Mouse (Mus musculus): Measurements from ENCODE around the gene Ndufc1. TPM values are rescaled to one million over a fixed set of nuclear protein-coding genes. Genes with fewer than 3 reads are reported as not detected.
"Not testable (repeated sequence)": the region's sequence is repeated elsewhere in the genome, so short reads cannot be mapped to it uniquely, and the experiment has no call there.

Ndufc1 gene
- polyA plus RNA-seq, 1 experiment from 2014 or later: 835 TPM

- no peak for DNase-seq (ENCODE audit: low spot score)
Observed at GRCm38 (mm10) chr3:51371826-51372225, 37.0 kb downstream of the Ndufc1 start.

- DNase-seq (ENCODE audit: low spot score): no peak
Observed at GRCm38 (mm10) chr3:51368011-51368410, 40.8 kb downstream of the Ndufc1 start.

- no peak for DNase-seq (ENCODE audit: low spot score)
Observed at GRCm38 (mm10) chr3:51366926-51367325, 41.9 kb downstream of the Ndufc1 start.

DNA sequence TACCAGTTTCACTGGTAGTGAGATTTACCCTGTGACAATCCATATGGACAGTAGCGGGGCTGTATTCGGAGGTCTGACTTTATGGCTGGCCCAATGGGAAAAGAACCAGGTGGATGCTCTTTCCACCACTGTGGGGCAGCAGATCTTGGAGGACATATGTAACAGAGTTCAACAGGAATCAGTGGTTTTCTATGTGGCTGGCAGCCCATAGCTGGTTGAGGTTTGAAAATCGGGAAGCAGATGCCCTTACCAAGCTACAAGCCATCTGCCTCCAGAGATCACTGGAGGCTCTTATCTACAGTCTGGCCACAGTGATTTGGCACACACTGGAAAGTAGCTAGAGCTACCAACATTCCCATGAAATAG lies 43.3 kb downstream of the Ndufc1 start:
- DNase-seq (ENCODE audit: low spot score): no peak

- DNase-seq (ENCODE audit: low spot score): peak; percentile 86
Observed at GRCm38 (mm10) chr3:51364703-51365516, 43.9 kb downstream of the Ndufc1 start.

GRCm38 (mm10) chr3:51361066-51361465 lies 47.7 kb downstream of the Ndufc1 start:
- no peak for DNase-seq (ENCODE audit: low spot score)

DNA sequence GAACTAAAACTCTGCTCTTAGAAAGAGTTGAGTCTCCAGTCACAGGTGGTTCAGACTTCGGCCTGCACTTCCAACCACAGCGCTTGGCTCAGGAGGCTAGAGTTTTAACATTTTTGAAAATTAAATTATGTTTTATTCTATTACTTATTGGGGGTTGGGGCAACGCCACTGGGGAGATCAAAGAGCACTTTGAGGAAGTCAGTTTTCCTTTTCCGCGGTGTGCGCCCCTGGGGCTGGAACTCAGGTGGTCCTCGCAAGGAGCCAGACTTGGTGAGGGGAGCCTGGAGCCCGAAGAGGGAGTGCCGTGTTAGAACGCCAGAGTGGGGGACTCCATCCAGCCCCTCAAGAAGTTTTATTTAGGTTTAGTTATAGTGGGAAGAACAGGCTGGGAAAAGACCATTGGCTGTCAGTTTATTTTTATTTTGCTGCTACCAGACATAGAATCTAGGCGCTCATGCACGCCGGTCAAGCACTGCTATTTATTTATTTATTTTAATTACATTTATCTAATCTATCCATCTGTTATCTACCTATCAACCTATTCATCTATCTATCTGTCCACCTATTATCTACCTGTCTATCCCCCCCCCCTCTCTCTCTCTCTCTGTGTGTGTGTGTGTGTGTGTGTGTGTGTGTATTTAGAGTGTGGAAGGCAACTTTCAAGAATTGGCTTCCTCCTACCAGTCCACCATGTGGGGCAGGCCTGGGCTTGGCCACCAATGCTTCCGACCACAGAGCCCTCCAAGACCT lies 49.1 kb downstream of the Ndufc1 start:
- no peak for DNase-seq (ENCODE audit: low spot score)

- DNase-seq (ENCODE audit: low spot score): peak; percentile 92
Observed at GRCm38 (mm10) chr3:51358660-51359557, 49.9 kb downstream of the Ndufc1 start.

DNA sequence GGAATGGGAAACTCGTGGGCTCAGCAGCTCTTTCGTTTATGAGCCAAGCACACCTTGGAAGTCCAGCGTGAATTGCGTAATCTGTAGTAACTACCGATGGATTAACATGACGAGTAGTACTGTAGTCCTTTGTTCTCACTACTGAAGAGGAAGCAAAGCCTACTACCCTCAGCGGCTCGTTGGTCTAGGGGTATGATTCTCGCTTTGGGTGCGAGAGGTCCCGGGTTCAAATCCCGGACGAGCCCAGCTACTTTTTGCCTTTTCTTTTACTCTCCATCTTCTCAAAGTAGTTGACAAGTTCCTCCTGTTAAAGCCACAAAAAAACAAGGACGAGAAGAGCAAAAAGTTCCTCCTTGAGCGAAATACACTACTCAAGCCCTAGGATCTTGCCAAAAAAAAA lies 50.6 kb downstream of the Ndufc1 start:
- peak; percentile 86 for DNase-seq (ENCODE audit: low spot score)

DNA sequence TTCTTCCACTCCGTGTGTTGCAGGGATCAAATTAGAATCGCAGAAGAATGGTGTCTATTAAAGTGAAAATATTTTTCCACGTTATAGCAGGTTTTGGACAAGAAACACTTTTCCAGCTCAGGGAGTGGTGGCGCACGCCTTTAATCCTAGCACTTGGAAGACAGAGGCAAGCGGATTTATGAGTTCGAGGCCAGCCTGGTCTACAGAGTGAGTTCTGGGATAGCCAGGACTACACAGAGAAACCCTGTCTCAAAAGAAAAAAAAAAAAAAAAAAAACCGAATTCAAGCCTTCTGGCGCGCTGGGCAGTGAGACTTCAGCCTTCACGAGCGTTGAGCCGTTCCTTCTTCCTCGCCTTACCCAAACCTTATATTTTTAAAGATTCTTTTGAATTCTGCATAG lies 51.2 kb downstream of the Ndufc1 start:
- no peak for DNase-seq (ENCODE audit: low spot score)

DNA sequence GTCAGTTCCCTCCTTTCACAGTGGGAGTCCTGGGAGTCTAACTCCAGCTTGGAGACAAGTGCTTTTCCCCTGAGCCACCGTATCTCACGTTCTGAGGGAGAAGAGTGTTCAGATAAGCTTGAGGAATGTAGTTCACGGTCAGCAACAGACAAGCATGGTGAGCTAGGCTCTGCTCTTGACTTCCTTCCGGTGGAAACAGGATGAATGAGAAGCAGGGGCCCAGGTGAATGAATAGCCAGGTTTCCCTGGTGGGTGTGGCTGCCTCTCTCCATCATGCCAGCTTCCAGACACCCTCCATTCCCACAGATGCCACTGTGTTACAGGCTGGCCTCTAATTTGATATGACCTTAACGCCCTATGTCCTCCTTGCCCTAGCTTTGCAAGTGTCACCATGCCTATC lies 51.7 kb downstream of the Ndufc1 start:
- DNase-seq (ENCODE audit: low spot score): no peak

DNA sequence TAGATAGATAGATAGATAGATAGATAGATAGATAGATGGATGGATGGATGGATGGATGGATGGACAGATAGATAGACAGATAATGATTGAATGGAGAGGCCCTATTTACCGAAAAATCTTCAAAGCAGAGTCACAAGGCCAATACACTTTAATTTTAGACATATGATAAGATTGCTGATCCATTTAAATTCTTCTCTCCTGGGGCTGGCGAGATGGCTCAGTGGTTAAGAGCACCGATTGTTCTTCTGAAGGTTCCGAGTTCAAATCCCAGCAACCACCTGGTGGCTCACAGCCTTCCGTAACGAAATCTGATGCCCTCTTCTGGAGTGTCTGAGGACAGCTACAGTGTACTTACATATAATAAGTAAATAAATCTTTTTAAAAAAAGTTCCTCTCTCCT lies 53.8 kb downstream of the Ndufc1 start:
- not testable (repeated sequence) for DNase-seq (ENCODE audit: low spot score)

Other genes starting within 250 kb of the Ndufc1 start
- gene Noct, start 184.5 kb downstream of the Ndufc1 start, polyA plus RNA-seq (2015; fragmentation: Nextera tagmentation; extraction: Ambion mirVana): 10.2 and 11.3 TPM in 2 replicates
- gene Elf2, start 68.3 kb downstream of the Ndufc1 start, polyA plus RNA-seq (2015; fragmentation: Nextera tagmentation; extraction: Ambion mirVana): 80.8 and 86.1 TPM in 2 replicates
- 0.72 and 1.0 TPM in 2 replicates for gene Mgarp, start 12.2 kb downstream of the Ndufc1 start, polyA plus RNA-seq (2015; fragmentation: Nextera tagmentation; extraction: Ambion mirVana)
- 34.6 and 48.5 TPM in 2 replicates for gene Naa15, start 6.2 kb upstream of the Ndufc1 start, polyA plus RNA-seq (2015; fragmentation: Nextera tagmentation; extraction: Ambion mirVana)
- gene Rab33b, start 74.9 kb upstream of the Ndufc1 start, polyA plus RNA-seq (2015; fragmentation: Nextera tagmentation; extraction: Ambion mirVana): 21.5 and 21.7 TPM in 2 replicates
- gene Setd7, start 151.9 kb upstream of the Ndufc1 start, polyA plus RNA-seq (2015; fragmentation: Nextera tagmentation; extraction: Ambion mirVana): 4.7 and 8.0 TPM in 2 replicates